Mouse (Mus musculus) megakaryocyte-erythroid progenitor cell, adult 5-6 weeks (primary cell): ENCODE data around the gene Igf2bp1. TPM values are rescaled to one million over a fixed set of nuclear protein-coding genes. Genes with fewer than 3 reads are reported as not detected.
A peak's percentile ranks its signal among the peaks of the same experiment; 100 is the strongest.

Experiments
- ATAC-seq: replicated peaks from 2 replicates; pipeline ENCODE4 v1.8.0; 2016; ENCODE audit warnings: mild to moderate bottlenecking, inconsistent platforms; ENCODE audit not compliant: severe bottlenecking, poor library complexity, low FRiP score, low TSS enrichment
- total RNA-seq, 2 experiments: library from RNA; stranded (forward) in 1 of 2; stranded (reverse) in 1 of 2; fragments of 200-1000, 215-1000 nt in 1 of 2; fragments of >200 nt in 1 of 2; fragmentation: Nextera tagmentation in 1 of 2; gene quantifications; 2 replicates each; pipeline ENCODE4 v1.2.3; 2014 to 2017

Gene Igf2bp1
- 0.02 TPM in 1 of 2 replicates, not detected in the other for total RNA-seq (2014; fragmentation: Nextera tagmentation)
- total RNA-seq (2017): not detected in 2 replicates

GRCm38 (mm10) chr11:96005403-96006271 is at the start of gene Igf2bp1:
TSS of gene Igf2bp1 (minus strand) at chr11:96005940.
- ATAC-seq: no peak

DNA sequence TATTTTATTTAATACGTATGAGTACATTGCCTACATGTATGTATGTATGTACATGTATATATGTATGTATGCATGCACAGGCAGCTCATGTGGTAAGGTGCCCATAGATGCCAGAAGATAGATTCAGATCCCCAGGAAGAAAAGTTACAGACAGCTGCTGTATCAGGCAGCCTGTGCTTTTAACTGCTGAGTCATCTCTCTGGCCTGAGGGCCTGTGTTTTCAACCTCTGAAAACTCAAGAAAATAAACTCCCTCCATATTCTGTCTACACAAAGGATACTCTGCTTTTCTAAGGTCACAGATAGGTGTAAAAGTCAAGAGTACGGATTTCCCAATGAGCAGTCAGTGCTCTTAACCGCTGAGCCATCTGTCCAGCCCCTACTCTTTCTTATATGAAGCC is 45.1 kb upstream of the Igf2bp1 start:
- no peak for ATAC-seq

GRCm38 (mm10) chr11:96049939-96050338 is 44.2 kb upstream of the Igf2bp1 start:
- ATAC-seq: no peak

DNA sequence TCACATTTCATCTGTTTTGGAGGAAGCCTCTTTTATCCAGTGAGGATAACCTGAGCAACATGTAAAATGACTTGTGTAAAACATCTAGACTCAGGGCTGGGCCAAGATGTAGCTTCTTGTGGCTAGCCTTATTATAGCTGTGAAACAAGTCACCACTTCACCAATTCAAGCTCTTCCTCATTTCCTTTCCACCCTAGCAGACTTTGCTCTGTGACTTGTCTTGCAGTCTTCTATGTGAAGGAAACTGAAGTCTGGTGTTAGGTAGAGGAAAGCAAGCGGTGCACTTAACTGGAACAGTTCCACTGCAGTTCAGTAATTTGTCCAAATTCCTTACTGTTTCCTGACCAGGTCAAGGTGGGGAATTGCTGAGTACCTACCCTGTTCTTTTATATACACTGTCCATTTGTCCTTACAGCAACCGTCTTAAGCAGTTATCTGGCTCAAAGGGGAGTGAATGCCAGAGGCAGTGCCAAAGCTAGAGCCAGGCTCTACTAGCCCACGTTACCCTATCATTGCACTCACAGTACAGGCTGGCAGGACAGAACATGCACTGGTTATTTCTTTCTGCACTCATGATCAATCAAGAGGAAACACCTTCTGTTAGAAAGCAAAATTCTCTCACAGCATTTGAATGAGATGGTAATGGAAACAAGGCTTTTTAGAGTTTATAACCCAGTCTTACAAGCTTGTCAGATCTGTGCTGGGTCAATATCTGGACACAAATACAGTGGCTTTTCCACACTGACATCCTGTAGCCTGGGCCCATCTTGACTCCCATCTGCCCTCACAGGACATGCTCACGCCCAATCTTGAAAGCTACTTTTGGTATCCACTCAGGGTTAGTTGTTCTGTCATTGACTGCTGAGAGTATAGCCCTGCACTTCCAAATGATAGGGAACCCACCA is 42.0 kb upstream of the Igf2bp1 start:
- ATAC-seq: no peak

DNA sequence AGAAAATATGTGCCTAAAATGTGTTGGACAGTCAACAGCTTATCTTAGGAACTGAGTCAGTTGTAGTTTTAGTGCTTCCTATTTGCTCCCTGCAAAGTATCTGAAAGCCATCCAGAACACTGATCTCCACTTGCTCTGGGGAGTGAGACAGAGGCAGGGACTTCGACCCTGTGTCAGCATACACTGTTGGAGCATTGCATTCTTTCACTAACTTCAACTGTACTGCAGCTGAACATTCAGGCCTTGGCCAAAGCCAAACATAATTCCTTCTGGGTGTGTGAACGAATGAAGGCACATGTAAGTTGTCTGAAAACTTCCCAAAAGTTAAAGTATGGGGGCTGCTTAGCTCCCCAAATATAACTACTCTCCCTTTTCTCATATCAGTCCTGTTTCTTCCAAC is 41.1 kb upstream of the Igf2bp1 start:
- no peak for ATAC-seq

DNA sequence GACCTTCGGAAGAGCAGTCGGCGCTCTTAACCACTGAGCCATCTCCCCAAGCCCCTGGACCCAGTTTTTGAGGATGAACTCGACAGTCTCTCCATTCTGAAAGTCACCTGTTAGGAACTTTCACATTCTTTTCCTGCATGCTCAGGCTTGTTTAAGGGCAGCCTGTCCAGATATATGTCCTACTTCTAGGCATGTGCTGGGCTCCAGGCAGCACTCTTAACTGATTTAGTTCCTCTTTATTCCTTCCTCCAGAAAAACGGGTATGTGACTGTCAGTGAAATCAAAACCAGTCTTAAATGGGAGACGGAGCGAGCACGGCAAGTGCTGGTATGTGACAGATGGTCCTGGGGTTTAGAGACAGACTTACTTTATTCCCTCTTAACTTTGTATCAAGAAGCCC is 40.3 kb upstream of the Igf2bp1 start:
- ATAC-seq: no peak

GRCm38 (mm10) chr11:96044803-96045567 is 39.2 kb upstream of the Igf2bp1 start:
- no peak for ATAC-seq

- ATAC-seq: peak; percentile 68
These were observed 32.8 kb upstream of the Igf2bp1 start for GRCm38 (mm10) chr11:96038560-96038959.

DNA sequence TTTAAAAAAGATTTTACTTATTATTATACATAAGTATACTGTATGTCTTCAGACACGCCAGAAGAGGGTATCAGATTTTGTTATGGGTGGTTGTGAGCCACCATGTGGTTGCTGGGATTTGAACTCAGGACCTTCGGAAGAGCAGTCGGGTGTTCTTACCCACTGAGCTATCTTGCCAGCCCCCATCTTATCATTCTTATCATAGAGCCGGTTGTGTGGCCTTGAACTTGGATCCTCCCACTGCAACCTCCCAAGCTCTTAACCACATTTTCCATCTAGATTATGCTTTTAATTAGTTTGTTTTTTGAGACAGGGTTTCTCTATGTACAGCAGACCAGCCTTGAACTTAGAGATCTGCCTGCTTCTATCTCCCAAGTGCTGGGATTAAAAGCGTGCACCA is 31.8 kb upstream of the Igf2bp1 start:
- ATAC-seq: no peak

- ATAC-seq: no peak
These were observed 29.4 kb upstream of the Igf2bp1 start for GRCm38 (mm10) chr11:96035133-96035532.

DNA sequence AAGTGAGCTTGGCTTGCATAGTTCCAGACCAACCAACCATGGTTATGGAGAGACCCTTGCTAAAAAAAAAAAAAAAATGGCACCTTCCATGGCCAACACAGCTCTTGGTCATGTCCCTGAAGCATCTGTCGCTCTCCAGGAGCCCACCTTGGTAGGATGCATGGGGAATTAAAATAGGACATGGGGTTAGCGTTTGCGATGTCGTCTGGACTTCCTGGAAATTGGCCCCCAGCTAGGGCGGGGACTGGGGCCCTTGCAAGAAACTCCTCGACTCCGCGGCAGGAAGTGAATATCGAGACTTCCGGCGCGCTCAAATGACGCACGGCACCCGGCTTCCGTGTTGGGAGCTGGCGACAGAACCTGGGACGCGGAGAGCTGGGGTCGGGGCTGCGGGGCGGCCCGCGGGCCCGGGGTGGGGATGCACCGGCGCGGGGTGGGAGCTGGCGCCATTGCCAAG is 28.9 kb upstream of the Igf2bp1 start, which contains the start of gene Snf8:
TSS of gene Snf8 (plus strand) at position 290 of the 457 bp plus-strand sequence.
- ATAC-seq: peak; percentile 83

- no peak for ATAC-seq
These were observed 28.4 kb upstream of the Igf2bp1 start for GRCm38 (mm10) chr11:96034116-96034515.

- ATAC-seq: no peak
These were observed 27.5 kb upstream of the Igf2bp1 start for GRCm38 (mm10) chr11:96033264-96033663.

- ATAC-seq: no peak
These were observed 26.0 kb upstream of the Igf2bp1 start for GRCm38 (mm10) chr11:96031701-96032100.

- ATAC-seq: no peak
These were observed 24.8 kb upstream of the Igf2bp1 start for GRCm38 (mm10) chr11:96030571-96030970.

GRCm38 (mm10) chr11:96028130-96028529 is 22.4 kb upstream of the Igf2bp1 start:
- no peak for ATAC-seq

- ATAC-seq: no peak
These were observed 14.9 kb upstream of the Igf2bp1 start for GRCm38 (mm10) chr11:96020622-96021021.

DNA sequence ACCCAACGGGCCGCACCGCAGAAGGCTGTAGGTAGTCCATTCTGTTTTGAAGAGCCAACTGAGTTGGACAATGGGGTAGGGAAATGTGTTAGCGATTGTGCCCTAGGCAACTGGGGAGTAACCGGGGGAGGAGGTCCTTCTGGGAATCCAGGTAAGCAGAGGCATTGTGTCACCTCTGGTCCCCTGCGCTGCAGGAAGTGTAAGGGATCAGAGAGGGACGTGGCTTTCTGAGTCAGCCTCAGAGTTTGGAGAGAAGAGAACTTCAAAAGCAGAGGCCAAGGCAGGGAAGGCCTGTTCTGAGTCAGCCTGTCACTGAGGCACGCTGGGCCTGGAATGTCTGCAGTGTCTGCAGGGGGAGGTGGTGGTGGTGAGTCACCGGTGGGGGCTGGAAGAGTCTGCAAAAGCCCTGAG is 12.2 kb upstream of the Igf2bp1 start:
- ATAC-seq: no peak

DNA sequence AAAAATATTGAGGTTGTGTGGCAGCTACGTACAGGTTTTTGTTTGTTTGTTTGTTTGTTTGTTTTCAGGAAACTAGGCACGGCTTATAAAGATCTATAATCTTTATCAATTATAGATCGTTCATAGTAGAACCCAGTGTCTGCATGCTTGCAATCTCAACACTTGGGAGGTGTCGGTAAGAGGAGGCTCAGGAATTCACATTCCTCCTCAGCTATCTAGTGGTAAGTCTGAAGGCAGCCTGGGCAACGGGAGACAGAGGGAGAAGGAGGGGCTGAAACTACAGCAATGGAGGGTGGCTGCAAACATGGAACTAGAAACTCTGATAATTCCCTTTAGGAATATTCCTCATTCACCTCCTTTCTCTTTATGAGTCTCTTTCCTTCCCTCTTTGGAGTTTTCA is 9.7 kb upstream of the Igf2bp1 start:
- ATAC-seq: no peak
